Mouse (Mus musculus): Measurements from ENCODE around the gene Ndufv1. TPM values are rescaled to one million over a fixed set of nuclear protein-coding genes. Genes with fewer than 3 reads are reported as not detected.
"Not testable (repeated sequence)": the region's sequence is repeated elsewhere in the genome, so short reads cannot be mapped to it uniquely, and the experiment has no call there.

Ndufv1 gene
- 100 to 1,000 TPM; 359 to 601 TPM for total RNA-seq (2021)
- long read RNA-seq, experiment 1, transcript Ndufv1-201 (10 exons, 1,661 nt) = major isoform, 485 of 519 reads
- long read RNA-seq, experiment 1, partial matches to known transcripts = 14 of 519 reads
- long read RNA-seq, experiment 1, other reads (novel, unspliced or antisense) = 19 of 519 reads
- long read RNA-seq, experiment 2, transcript Ndufv1-201 (10 exons, 1,661 nt) = major isoform, 708 of 764 reads
- long read RNA-seq, experiment 2, partial matches to known transcripts = 27 of 764 reads
- long read RNA-seq, experiment 2, other reads (novel, unspliced or antisense) = 28 of 764 reads

GRCm38 (mm10) chr19:4012432-4013022 is at the start of gene Ndufv1:
Ndufv1 (minus strand) TSS chr19:4012806.
- DNase-seq (ENCODE audit: low spot score in 2 of 2) = peak; percentile 87

- no peak for DNase-seq (ENCODE audit: low spot score in 2 of 2)
Measured at GRCm38 (mm10) chr19:4060899-4061465, 48.4 kb upstream of the Ndufv1 start.

- not testable (repeated sequence) for DNase-seq (ENCODE audit: low spot score in 2 of 2)
Measured at GRCm38 (mm10) chr19:4060044-4060898, 47.7 kb upstream of the Ndufv1 start.

GRCm38 (mm10) chr19:4059069-4059740 is 46.6 kb upstream of the Ndufv1 start, which contains the start of gene Gstp3:
Gstp3 (minus strand) TSS chr19:4059569.
- DNase-seq (ENCODE audit: low spot score in 2 of 2) = no peak

GRCm38 (mm10) chr19:4058581-4058980 is 46.0 kb upstream of the Ndufv1 start:
- DNase-seq (ENCODE audit: low spot score in 2 of 2) = no peak

GRCm38 (mm10) chr19:4057962-4058361 is 45.4 kb upstream of the Ndufv1 start:
- DNase-seq (ENCODE audit: low spot score in 2 of 2) = no peak

GRCm38 (mm10) chr19:4057389-4057788 is 44.8 kb upstream of the Ndufv1 start:
- DNase-seq (ENCODE audit: low spot score in 2 of 2) = no peak

- no peak for DNase-seq (ENCODE audit: low spot score in 2 of 2)
Measured at GRCm38 (mm10) chr19:4056727-4057126, 44.1 kb upstream of the Ndufv1 start.

- no peak for DNase-seq (ENCODE audit: low spot score in 2 of 2)
Measured at GRCm38 (mm10) chr19:4055947-4056693, 43.5 kb upstream of the Ndufv1 start.

- DNase-seq (ENCODE audit: low spot score in 2 of 2) = no peak
Measured at GRCm38 (mm10) chr19:4055216-4055946, 42.8 kb upstream of the Ndufv1 start.

- DNase-seq (ENCODE audit: low spot score in 2 of 2) = no peak
Measured at GRCm38 (mm10) chr19:4054613-4055012, 42.0 kb upstream of the Ndufv1 start.

GRCm38 (mm10) chr19:4052516-4053030 is 40.0 kb upstream of the Ndufv1 start:
- no peak for DNase-seq (ENCODE audit: low spot score in 2 of 2)

- peak; percentile 68 to 80 for DNase-seq (ENCODE audit: low spot score in 2 of 2)
Measured at GRCm38 (mm10) chr19:4051741-4052515, 39.3 kb upstream of the Ndufv1 start.

GRCm38 (mm10) chr19:4051016-4051415 is 38.4 kb upstream of the Ndufv1 start:
- DNase-seq (ENCODE audit: low spot score in 2 of 2) = no peak

GRCm38 (mm10) chr19:4049069-4049468 is 36.5 kb upstream of the Ndufv1 start:
- DNase-seq (ENCODE audit: low spot score in 2 of 2) = not testable (repeated sequence)

- DNase-seq (ENCODE audit: low spot score in 2 of 2) = peak; percentile 82 to 84
Measured at GRCm38 (mm10) chr19:4047859-4048258, 35.3 kb upstream of the Ndufv1 start.

- DNase-seq (ENCODE audit: low spot score in 2 of 2) = no peak
Measured at GRCm38 (mm10) chr19:4046866-4047254, 34.3 kb upstream of the Ndufv1 start.

All from adrenal gland, adult 18-20 months (tissue).